ENCODE assay signal across 9 mouse cellular contexts in the genomic region with DNA sequence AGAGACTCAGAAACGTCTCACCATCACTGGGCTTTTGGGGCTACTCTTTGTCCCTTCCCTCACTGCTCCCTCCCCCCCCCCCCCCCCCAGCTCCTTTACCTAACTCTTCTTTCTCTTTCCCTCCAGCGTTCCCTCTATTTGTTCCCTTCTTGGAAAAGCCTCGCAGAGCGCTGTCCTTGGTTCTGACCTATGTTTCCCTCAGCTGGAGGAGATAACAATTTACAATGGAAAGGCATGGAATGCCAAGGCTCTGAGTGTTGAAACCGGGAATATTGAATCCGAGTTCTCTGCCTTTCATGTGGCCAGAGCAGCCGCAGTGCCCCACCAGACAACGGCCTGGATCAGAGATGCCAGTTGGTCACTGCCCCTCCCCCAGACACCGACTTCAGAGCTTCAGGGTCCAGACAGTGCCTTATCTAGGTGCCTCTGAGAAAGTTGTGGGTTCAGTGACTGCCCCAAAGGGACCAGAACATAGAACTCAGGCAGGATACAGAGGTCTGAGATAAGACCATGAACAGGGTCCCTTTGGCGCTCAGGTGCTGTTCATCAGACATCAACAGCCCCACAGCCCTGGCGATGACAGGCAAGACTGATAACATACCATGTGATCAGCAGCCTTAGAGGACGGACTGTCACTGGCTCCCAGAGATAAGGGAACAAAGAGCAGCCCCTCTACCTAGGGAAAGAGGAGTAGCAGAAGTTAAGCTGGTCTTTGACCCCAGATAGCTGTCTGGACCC. TPM values are rescaled to one million over a fixed set of nuclear protein-coding genes. Genes with fewer than 3 reads are reported as not detected.
DNase-seq lines count a peak whose midpoint lies in the region; ATAC-seq and TF ChIP-seq lines count a peak whose summit lies in the region.
"Had no signal": no experiment of that assay in that cellular context is flagged by ENCODE, and none has a peak within 500 bp of the region (broad histone marks: within the 10 kb centered on the region; RNA-seq: fewer than 3 reads in every experiment).

No protein-coding gene starts in this region.

- TF ChIP-seq EP300 in stomach, postnatal 0 days (optimal IDR thresholded peaks at IDR 0.05): no peak

- H3K9ac ChIP-seq in liver, embryonic 12.5 days: no peak overlapping the region
- no peak overlapping the region for H3K9ac ChIP-seq in stomach, postnatal 0 days (ENCODE audit: low read length)

- 12% methylated on average over 12 of the region's 12 CpGs for WGBS in embryonic facial prominence, embryonic 10.5 days
- 4% methylated on average over 12 of the region's 12 CpGs for WGBS in liver, embryonic 12.5 days (ENCODE audit: insufficient replicate concordance)
- WGBS in stomach, postnatal 0 days: 10% methylated on average over 12 of the region's 12 CpGs

- no peaks in the 10 kb centered on the region for H3K9me3 ChIP-seq in embryonic facial prominence, embryonic 10.5 days
- H3K9me3 ChIP-seq in liver, embryonic 12.5 days (replicated peaks): no peaks in the 10 kb centered on the region
- no peaks in the 10 kb centered on the region for H3K9me3 ChIP-seq in stomach, postnatal 0 days (ENCODE audit: control insufficient read depth, low read length)

- peaks cover 14% of the 10 kb centered on the region for H3K4me1 ChIP-seq in embryonic facial prominence, embryonic 10.5 days
- peaks cover 11% of the 10 kb centered on the region for H3K4me1 ChIP-seq in liver, embryonic 12.5 days
- no peaks in the 10 kb centered on the region for H3K4me1 ChIP-seq in stomach, postnatal 0 days (replicated peaks; ENCODE audit: control insufficient read depth, insufficient read depth)

- peak; percentile 4 to 30 for DNase-seq in kidney, adult 8-10 months
- no peak for DNase-seq in kidney, adult 11 months
- DNase-seq in embryonic facial prominence, embryonic 10.5 days (ENCODE audit: low spot score): peak; percentile 75
- DNase-seq in stomach, postnatal 0 days (ENCODE audit: low spot score): peak; percentile 56
- DNase-seq in right cerebral cortex, adult 2 months (ENCODE audit: low spot score in 2 of 2): no peak
- no peak for DNase-seq in frontal cortex, adult 2 months (ENCODE audit: extremely low spot score in 1 of 2, low spot score in 1 of 2)
- no peak for DNase-seq in cerebellum, adult 9-11 months

- no peak overlapping the region for H3K4me3 ChIP-seq in embryonic facial prominence, embryonic 10.5 days
- no peak overlapping the region for H3K4me3 ChIP-seq in liver, embryonic 12.5 days
- H3K4me3 ChIP-seq in stomach, postnatal 0 days (ENCODE audit: low read depth, low read length): no peak overlapping the region

- peak; percentile 90 for ATAC-seq in liver, embryonic 12.5 days
- ATAC-seq in stomach, postnatal 0 days (ENCODE audit: low FRiP score, low TSS enrichment): no peak

- 0 out of 2 replicates have a peak, but pooled peaks cover 5% of the 10 kb centered on the region for H3K27me3 ChIP-seq in embryonic facial prominence, embryonic 10.5 days (replicated peaks; ENCODE audit: low read depth, poor library complexity, severe bottlenecking)
- peaks cover 36% of the 10 kb centered on the region for H3K27me3 ChIP-seq in liver, embryonic 12.5 days (replicated peaks)
- no peaks in the 10 kb centered on the region for H3K27me3 ChIP-seq in stomach, postnatal 0 days (ENCODE audit: control insufficient read depth, insufficient read depth, low read length)

- TF ChIP-seq CTCF in stomach, postnatal 0 days (IDR thresholded peaks at IDR 0.05; ENCODE audit: low read depth): no peak

- H3K27ac ChIP-seq in embryonic facial prominence, embryonic 10.5 days (replicated peaks): no peak overlapping the region
- no peak overlapping the region for H3K27ac ChIP-seq in liver, embryonic 12.5 days
- H3K27ac ChIP-seq in stomach, postnatal 0 days (replicated peaks): no peak overlapping the region

- no peaks in the 10 kb centered on the region for H3K36me3 ChIP-seq in embryonic facial prominence, embryonic 10.5 days (replicated peaks)
- no peaks in the 10 kb centered on the region for H3K36me3 ChIP-seq in liver, embryonic 12.5 days
- H3K36me3 ChIP-seq in stomach, postnatal 0 days (ENCODE audit: control insufficient read depth, insufficient read depth, low read length): no peaks in the 10 kb centered on the region

- H3K4me2 ChIP-seq in liver, embryonic 12.5 days: peak overlapping the region; percentile 38
- H3K4me2 ChIP-seq in stomach, postnatal 0 days (replicated peaks; ENCODE audit: low read depth): no peak overlapping the region

RNA-seq across cellular contexts. Expression of a gene that starts 25.8 kb away (rescaled TPM):
- 0.05 and 0.15 TPM in 2 replicates for polyA plus RNA-seq in embryonic facial prominence, embryonic 10.5 days (2016; fragmentation: Nextera tagmentation; extraction: Ambion mirVana)
- polyA plus RNA-seq in liver, embryonic 12.5 days (2016; fragmentation: Nextera tagmentation; extraction: Ambion mirVana): not detected in 2 replicates
- polyA plus RNA-seq in stomach, postnatal 0 days (2015; fragmentation: Nextera tagmentation; extraction: Ambion mirVana): not detected in 2 replicates
- polyA plus RNA-seq in frontal cortex, adult 2 months (2012; rRNA removed): 157 and 175 TPM in 2 replicates
- polyA plus RNA-seq: small intestine, adult 2 months had no signal

RNA-seq across cellular contexts. Expression of a gene that starts 39.9 kb away (rescaled TPM):
- 14.4 and 16.7 TPM in 2 replicates for polyA plus RNA-seq in embryonic facial prominence, embryonic 10.5 days (2016; fragmentation: Nextera tagmentation; extraction: Ambion mirVana)
- 12.5 and 13.3 TPM in 2 replicates for polyA plus RNA-seq in liver, embryonic 12.5 days (2016; fragmentation: Nextera tagmentation; extraction: Ambion mirVana)
- polyA plus RNA-seq in stomach, postnatal 0 days (2015; fragmentation: Nextera tagmentation; extraction: Ambion mirVana): 5.1 and 5.2 TPM in 2 replicates
- 10.0 and 10.9 TPM in 2 replicates for polyA plus RNA-seq in frontal cortex, adult 2 months (2012; rRNA removed)

Comparison
In these comparisons a context has a peak if more than half of its experiments do, and no peak if none do; other contexts are left out.
1. DNase-seq: peak in kidney, adult 8-10 months (2 of 2), embryonic facial prominence, embryonic 10.5 days (single experiment) and stomach, postnatal 0 days (single experiment); none in kidney, adult 11 months (single experiment), right cerebral cortex, adult 2 months (0 of 2), frontal cortex, adult 2 months (0 of 2) and cerebellum, adult 9-11 months (single experiment).
2. RNA of a gene that starts 25.8 kb away (polyA plus RNA-seq): 157 to 175 TPM in frontal cortex, adult 2 months; 0.05 to 0.15 TPM in embryonic facial prominence, embryonic 10.5 days, not detected in liver, embryonic 12.5 days and not detected in stomach, postnatal 0 days; every median in the first group is over 100 times any median in the second.